Mouse (Mus musculus): ENCODE data around the gene Wdpcp. TPM values are rescaled to one million over a fixed set of nuclear protein-coding genes. Genes with fewer than 3 reads are reported as not detected.

Gene Wdpcp
- polyA plus RNA-seq (2015; fragmentation: Nextera tagmentation; extraction: Ambion mirVana): 2.3 and 3.2 TPM in 2 replicates

GRCm38 (mm10) chr11:21571700-21572381 is at the start of gene Wdpcp, which contains the start of gene Mdh1:
Wdpcp (plus strand) TSS chr11:21572235.
Mdh1 (minus strand) TSS chr11:21572367.

Small RNA genes within 50 kb of the gene (microRNA-seq; reads per million reads assigned to microRNA genes)
- 0 reads per million in 2 experiments for gene Gm22990

Other genes starting within 250 kb of the Wdpcp start
- gene Ugp2, start 201.0 kb upstream of the Wdpcp start, polyA plus RNA-seq (2015; fragmentation: Nextera tagmentation; extraction: Ambion mirVana): 417 and 457 TPM in 2 replicates
- 929 and 992 TPM in 2 replicates for gene Mdh1, start 132 bp downstream of the Wdpcp start, polyA plus RNA-seq (2015; fragmentation: Nextera tagmentation; extraction: Ambion mirVana)